Mouse (Mus musculus) kidney, adult 2 months (tissue): ENCODE results near the gene Dbn1.

Source experiments
- CTCF ChIP-seq: fragments of 200-500 bp; conservative IDR thresholded peaks from 2 replicates; pipeline ENCODE4 v1.5.1; 2011; ENCODE audit warnings: low read depth, mild to moderate bottlenecking, control low read depth, low read length, moderate library complexity, mixed read lengths; ENCODE audit not compliant: insufficient read depth, insufficient read length
- POLR2A ChIP-seq: fragments of 200-500 bp; IDR thresholded peaks from one replicate; pipeline ENCODE4 v1.6.1; 2011; ENCODE audit warnings: low read depth, low read length, control low read depth

DNA sequence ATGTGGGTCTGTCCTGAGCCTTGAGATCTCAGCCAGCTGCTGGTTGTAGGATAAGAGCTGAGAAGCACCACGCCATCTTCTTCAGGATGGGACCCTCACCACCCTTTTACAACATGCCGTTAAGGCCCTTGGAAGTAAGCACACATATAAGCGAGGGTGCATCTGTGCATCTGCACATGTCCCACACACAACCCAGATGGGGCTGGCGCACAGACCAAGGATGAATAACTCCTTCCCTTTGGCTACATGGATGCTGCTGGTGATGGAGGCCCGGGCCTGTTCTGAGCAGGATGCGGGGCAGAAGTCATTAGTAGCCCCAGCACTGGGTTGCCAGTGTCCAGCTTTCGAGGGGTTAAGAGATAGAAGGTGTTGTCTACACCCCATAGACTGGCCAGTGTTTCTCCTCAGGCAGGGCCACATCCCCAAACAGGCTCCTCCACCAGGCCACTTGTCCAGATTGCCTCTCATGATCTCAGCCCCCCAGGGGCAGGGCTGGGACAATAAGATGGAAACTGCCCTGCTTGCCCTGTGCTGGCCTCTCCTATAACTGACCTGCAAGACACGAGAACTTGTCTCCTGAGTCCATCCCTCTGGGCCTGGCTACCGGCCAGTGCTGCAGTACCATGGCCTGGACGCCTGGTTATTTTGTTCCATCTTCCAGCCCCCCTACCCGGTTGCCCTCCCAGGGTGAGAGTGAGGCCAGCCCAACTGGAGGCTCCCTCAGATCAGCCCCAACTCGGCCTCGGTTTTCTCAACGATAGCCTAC, 1.7 kb downstream of the Dbn1 start:
- TF ChIP-seq CTCF = no peak
- TF ChIP-seq POLR2A = no peak
